In the genomic region with DNA sequence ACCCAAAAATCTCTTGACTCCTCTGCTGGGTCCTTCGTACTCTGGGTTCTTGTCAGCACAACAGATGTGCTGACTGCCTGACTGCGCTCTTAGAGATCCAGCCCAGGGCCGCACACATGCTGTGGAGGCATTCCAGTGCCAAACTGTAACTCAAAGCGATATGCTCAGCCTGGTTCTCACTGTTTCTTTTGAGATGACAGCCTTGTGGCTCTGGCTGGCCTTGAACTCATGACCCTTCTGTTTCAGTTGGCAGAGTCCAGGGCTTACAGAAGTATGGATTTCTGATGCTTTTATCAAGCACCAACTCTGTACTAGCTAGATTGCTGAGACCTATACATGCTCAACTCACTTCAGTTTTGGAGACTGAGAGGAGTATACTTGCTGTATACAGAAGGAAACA, we compare ENCODE assay signal across 23 mouse cellular contexts. TPM values are rescaled to one million over a fixed set of nuclear protein-coding genes. Genes with fewer than 3 reads are reported as not detected.
DNase-seq lines count a peak whose midpoint lies in the region; ATAC-seq lines count a peak whose summit lies in the region.
"Had no signal": no experiment of that assay in that cellular context is flagged by ENCODE, and none has a peak within 500 bp of the region (broad histone marks: within the 10 kb centered on the region; RNA-seq: fewer than 3 reads in every experiment).

No protein-coding gene starts in this region.

- no peak overlapping the region for H3K27ac ChIP-seq in liver, embryonic 11.5 days (ENCODE audit: low read depth, low read length)
- H3K27ac ChIP-seq: embryonic facial prominence, embryonic 10.5 days; embryonic facial prominence, embryonic 12.5 days; forebrain, embryonic 13.5 days; forebrain, embryonic 15.5 days had no signal

- no peaks in the 10 kb centered on the region for H3K36me3 ChIP-seq in liver, embryonic 11.5 days (ENCODE audit: control insufficient read depth, insufficient read depth, low read length)
- H3K36me3 ChIP-seq: embryonic facial prominence, embryonic 10.5 days; embryonic facial prominence, embryonic 12.5 days; forebrain, embryonic 15.5 days had no signal

- H3K4me3 ChIP-seq in liver, embryonic 11.5 days (ENCODE audit: low read depth, low read length), result no peak overlapping the region
- H3K4me3 ChIP-seq: embryonic facial prominence, embryonic 10.5 days; embryonic facial prominence, embryonic 12.5 days; forebrain, embryonic 13.5 days; forebrain, embryonic 15.5 days had no signal

- H3K27me3 ChIP-seq in liver, embryonic 11.5 days (replicated peaks; ENCODE audit: control insufficient read depth, insufficient read depth, low read length), result no peaks in the 10 kb centered on the region
- H3K27me3 ChIP-seq: embryonic facial prominence, embryonic 12.5 days; forebrain, embryonic 13.5 days; forebrain, embryonic 15.5 days; Patski had no signal

- WGBS in liver, embryonic 11.5 days, result 84% methylated on average over 4 of the region's 4 CpGs

- no peak for ATAC-seq in liver, embryonic 11.5 days (replicated peaks; ENCODE audit: low FRiP score)
- ATAC-seq: activated CD4-positive, CD25-positive, alpha-beta regulatory T cell, adult 4 months; forebrain, embryonic 13.5 days; forebrain, embryonic 15.5 days; forebrain, postnatal 0 days; Patski had no signal

- no peaks in the 10 kb centered on the region for H3K9me3 ChIP-seq in liver, embryonic 11.5 days (ENCODE audit: control insufficient read depth, low read length)
- H3K9me3 ChIP-seq: embryonic facial prominence, embryonic 10.5 days; embryonic facial prominence, embryonic 12.5 days; forebrain, embryonic 13.5 days; forebrain, embryonic 15.5 days had no signal

- DNase-seq in adrenal gland, adult 2 months, result peak; percentile 24
- no peak for DNase-seq in adrenal gland, postnatal 25 days
- DNase-seq in adrenal gland, postnatal 36 days, result peak; percentile 39 to 45
- DNase-seq in adrenal gland, adult 18-20 months (ENCODE audit: low spot score in 2 of 2), result no peak
- DNase-seq in NIH3T3 (ENCODE audit: low read depth), result peak; percentile 17
- DNase-seq in liver, embryonic 11.5 days (ENCODE audit: low spot score), result no peak
- DNase-seq: cerebellum, adult 11-12 months; cerebellum, adult 2 months; cerebellum, adult 9-10 months; cerebellum, postnatal 10 days; cerebellum, postnatal 25 days; forebrain, postnatal 0 days had no signal

- no peak overlapping the region for H3K9ac ChIP-seq in liver, embryonic 11.5 days (ENCODE audit: low read depth, low read length)
- H3K9ac ChIP-seq: embryonic facial prominence, embryonic 12.5 days; forebrain, embryonic 13.5 days; forebrain, embryonic 15.5 days; forebrain, postnatal 0 days had no signal

- H3K4me2 ChIP-seq in liver, embryonic 11.5 days, result no peak overlapping the region
- H3K4me2 ChIP-seq: embryonic facial prominence, embryonic 12.5 days; forebrain, embryonic 13.5 days; forebrain, embryonic 15.5 days had no signal

- H3K4me1 ChIP-seq in liver, embryonic 11.5 days (replicated peaks; ENCODE audit: control insufficient read depth, insufficient read depth, low read length), result 0 out of 2 replicates have a peak, but pooled peaks cover 2% of the 10 kb centered on the region
- H3K4me1 ChIP-seq: embryonic facial prominence, embryonic 12.5 days; forebrain, embryonic 13.5 days; forebrain, embryonic 15.5 days had no signal

RNA-seq across cellular contexts. Expression of a gene that starts 4.4 kb away (rescaled TPM):
- not detected for total RNA-seq in adrenal gland, adult 2 months (2021)
- not detected in 2 replicates for polyA plus RNA-seq in adrenal gland, adult 2 months (2012; rRNA removed)
- total RNA-seq in adrenal gland, postnatal 25 days (2021), result not detected in 2 replicates
- not detected for total RNA-seq in adrenal gland, postnatal 36 days (2021)
- total RNA-seq in adrenal gland, adult 18-20 months (2021), result not detected
- polyA plus RNA-seq in liver, embryonic 11.5 days (2014; fragmentation: Nextera tagmentation; extraction: Ambion mirVana), result not detected in 2 replicates
- total RNA-seq: forebrain, postnatal 0 days; MEL had no signal
- polyA plus RNA-seq: activated CD4-positive, CD25-positive, alpha-beta regulatory T cell, adult 4 months; C2C12; cerebellum, adult 2 months; cortical plate, adult 2 months; embryonic facial prominence, embryonic 10.5 days; embryonic facial prominence, embryonic 12.5 days; embryonic facial prominence, embryonic 14.5 days; forebrain, embryonic 11.5 days; forebrain, embryonic 13.5 days; forebrain, embryonic 15.5 days; forebrain, postnatal 0 days had no signal

RNA-seq across cellular contexts. Expression of a gene that starts 13.8 kb away (rescaled TPM):
- not detected for total RNA-seq in adrenal gland, adult 2 months (2021)
- polyA plus RNA-seq in adrenal gland, adult 2 months (2012; rRNA removed), result 0.38 TPM in 1 of 2 replicates, not detected in the other
- not detected in 2 replicates for total RNA-seq in adrenal gland, postnatal 25 days (2021)
- not detected for total RNA-seq in adrenal gland, postnatal 36 days (2021)
- total RNA-seq in adrenal gland, adult 18-20 months (2021), result not detected
- polyA plus RNA-seq in liver, embryonic 11.5 days (2014; fragmentation: Nextera tagmentation; extraction: Ambion mirVana), result 4.3 and 4.8 TPM in 2 replicates
- total RNA-seq: forebrain, postnatal 0 days; MEL had no signal
- polyA plus RNA-seq: activated CD4-positive, CD25-positive, alpha-beta regulatory T cell, adult 4 months; C2C12; forebrain, embryonic 13.5 days; Patski had no signal

RNA-seq across cellular contexts. Expression of a gene that starts 20.1 kb away (rescaled TPM):
- 10 to 100 TPM; 16.9 to 28.1 TPM for total RNA-seq in adrenal gland, adult 2 months (2021)
- polyA plus RNA-seq in adrenal gland, adult 2 months (2012; rRNA removed), result 83.9 and 99.3 TPM in 2 replicates
- 19.9 and 23.8 TPM in 2 replicates for total RNA-seq in adrenal gland, postnatal 25 days (2021)
- 10 to 100 TPM; 21.2 to 21.6 TPM for total RNA-seq in adrenal gland, postnatal 36 days (2021)
- 10 to 100 TPM; 20.7 to 28.3 TPM for total RNA-seq in adrenal gland, adult 18-20 months (2021)
- polyA plus RNA-seq in liver, embryonic 11.5 days (2014; fragmentation: Nextera tagmentation; extraction: Ambion mirVana), result 65.2 and 65.9 TPM in 2 replicates

RNA-seq across cellular contexts. Expression of a gene that starts 29.3 kb away (rescaled TPM):
- 10 to 100 TPM; 30.8 to 33.9 TPM for total RNA-seq in adrenal gland, adult 2 months (2021)
- 39.2 and 45.3 TPM in 2 replicates for polyA plus RNA-seq in adrenal gland, adult 2 months (2012; rRNA removed)
- total RNA-seq in adrenal gland, postnatal 25 days (2021), result 48.5 and 51.3 TPM in 2 replicates
- 10 to 100 TPM; 31.2 to 42.2 TPM for total RNA-seq in adrenal gland, postnatal 36 days (2021)
- 10 to 100 TPM; 39.3 to 49.8 TPM for total RNA-seq in adrenal gland, adult 18-20 months (2021)
- 28.1 and 30.0 TPM in 2 replicates for polyA plus RNA-seq in liver, embryonic 11.5 days (2014; fragmentation: Nextera tagmentation; extraction: Ambion mirVana)

RNA-seq across cellular contexts. Expression of a gene that starts 54.7 kb away (rescaled TPM):
- total RNA-seq in adrenal gland, adult 2 months (2021), result 10 to 100 TPM; 50.6 to 67.6 TPM
- 125 and 130 TPM in 2 replicates for polyA plus RNA-seq in adrenal gland, adult 2 months (2012; rRNA removed)
- 63.9 and 76.9 TPM in 2 replicates for total RNA-seq in adrenal gland, postnatal 25 days (2021)
- 10 to 100 TPM; 54.6 to 74.1 TPM for total RNA-seq in adrenal gland, postnatal 36 days (2021)
- total RNA-seq in adrenal gland, adult 18-20 months (2021), result 10 to 100 TPM; 46.1 to 62.3 TPM
- polyA plus RNA-seq in liver, embryonic 11.5 days (2014; fragmentation: Nextera tagmentation; extraction: Ambion mirVana), result 102 and 103 TPM in 2 replicates

Comparison
In these comparisons a context has a peak if more than half of its experiments do, and no peak if none do; other contexts are left out.
1. DNase-seq: peak in adrenal gland, adult 2 months (single experiment), adrenal gland, postnatal 36 days (2 of 2) and NIH3T3 (single experiment); none in adrenal gland, postnatal 25 days (single experiment), adrenal gland, adult 18-20 months (0 of 2) and liver, embryonic 11.5 days (single experiment).